Mouse (Mus musculus) neural tube, embryonic 10.5 days (tissue): ENCODE measurements at regions not wholly inside any gene's neighbourhood (a gene's known extent, or its start where the extent isn't known, plus 50 kb on each side); places are given as distances from the start of the nearest gene placed in this dataset.

Experiments used
- DNase-seq: peaks from one replicate; pipeline ENCODE4 v3.0.0-alpha.2; 2017; ENCODE audit warnings: low spot score; ENCODE audit errors: extremely low spot score

GRCm38 (mm10) chr7:36095258-36096130 lies 292.7 kb upstream of the Zfp507 start:
- DNase-seq = no peak

DNA sequence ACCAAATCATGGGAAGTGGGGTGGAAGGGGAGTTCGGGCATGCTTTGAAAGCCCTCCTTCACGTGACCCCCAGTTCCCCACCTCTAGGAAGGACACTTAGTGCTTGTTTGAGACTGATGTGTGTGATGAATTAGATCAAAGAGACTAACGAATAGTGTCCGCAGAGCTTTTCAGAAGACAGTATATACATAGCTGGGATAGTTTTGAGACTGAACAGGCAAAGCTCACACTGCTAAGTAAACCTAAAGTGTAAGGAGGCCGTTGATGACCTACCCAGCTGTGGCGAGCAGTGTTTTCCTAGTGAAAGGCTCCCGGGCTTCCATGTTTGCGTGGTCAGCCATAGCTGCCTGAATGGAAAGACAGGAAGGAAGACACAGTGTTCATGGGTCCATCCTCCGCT lies 288.3 kb upstream of the Zfp507 start:
- no peak for DNase-seq

- DNase-seq = no peak
Observed at GRCm38 (mm10) chr7:36090291-36091123, 287.7 kb upstream of the Zfp507 start.

- DNase-seq = no peak
Observed at GRCm38 (mm10) chr7:36087598-36087997, 284.8 kb upstream of the Zfp507 start.

DNA sequence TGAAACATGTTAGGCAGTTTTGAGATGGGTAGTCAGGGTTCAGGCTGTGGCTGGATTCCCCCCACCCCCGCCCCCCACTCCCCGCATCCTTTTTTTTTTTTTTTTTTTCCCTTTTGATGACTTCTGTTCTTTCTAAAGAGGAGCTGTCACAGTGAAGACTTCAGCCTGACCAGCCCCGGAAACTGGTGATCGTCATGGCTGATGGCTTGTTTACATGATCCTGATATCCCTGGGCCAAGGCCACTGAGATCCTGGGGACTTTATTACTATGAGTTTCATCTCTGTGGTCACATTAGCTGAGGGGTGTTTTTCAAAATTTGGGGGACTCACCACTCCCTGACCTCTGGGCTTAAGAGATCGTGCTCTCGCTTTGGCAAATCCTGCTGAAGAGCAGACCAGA lies 275.9 kb upstream of the Zfp507 start:
- DNase-seq = no peak

DNA sequence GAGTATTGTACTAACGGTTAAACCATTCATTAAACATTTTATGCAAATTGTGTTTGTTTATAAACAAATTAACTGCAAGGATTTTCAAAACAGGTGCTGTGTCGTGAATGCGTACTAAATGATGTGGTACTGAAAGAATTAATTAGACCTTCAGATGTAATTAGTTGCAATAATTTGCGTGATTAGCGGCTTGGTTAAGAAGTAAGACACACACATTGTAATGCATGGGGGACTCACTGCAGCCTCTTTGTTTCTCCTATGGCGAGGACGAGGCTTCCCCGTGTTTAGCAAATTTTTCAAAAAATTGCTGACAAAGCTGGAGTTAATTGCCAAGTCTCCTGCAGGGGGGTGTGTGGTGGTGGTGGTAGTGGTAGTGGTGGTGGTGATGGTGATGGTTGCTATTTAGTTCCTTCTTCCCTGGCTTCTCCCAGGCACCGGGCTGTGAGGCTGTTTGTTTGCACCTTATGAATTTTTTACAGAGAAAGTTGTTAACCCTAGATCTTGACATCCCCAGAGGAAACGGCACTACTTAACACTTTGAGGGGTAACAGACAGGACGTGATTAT lies 275.4 kb upstream of the Zfp507 start:
- DNase-seq = no peak

GRCm38 (mm10) chr7:36077271-36077670 lies 274.5 kb upstream of the Zfp507 start:
- DNase-seq = no peak

DNA sequence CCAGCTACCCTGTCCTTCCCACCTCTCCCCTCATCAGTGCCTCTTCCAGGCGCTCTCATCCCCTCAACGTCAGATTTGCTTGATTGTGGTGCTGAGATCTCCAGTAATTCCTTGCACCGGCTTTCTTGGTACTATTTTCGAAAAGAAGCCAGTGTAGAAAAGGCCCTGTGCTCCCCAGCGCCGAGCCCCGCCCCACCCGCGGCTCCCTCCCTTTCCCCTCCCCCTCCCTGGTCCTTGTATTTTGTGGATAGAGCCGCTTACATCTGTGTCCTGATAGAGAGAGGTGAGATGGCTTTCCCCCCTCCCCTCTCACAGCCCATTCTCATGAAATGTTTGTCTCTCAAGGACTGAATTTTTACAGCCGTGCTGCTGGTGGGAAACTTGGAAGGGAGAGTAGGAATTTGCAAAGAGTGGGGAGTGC lies 273.2 kb upstream of the Zfp507 start:
- peak; percentile 56 for DNase-seq

- peak; percentile 41 for DNase-seq
Observed at GRCm38 (mm10) chr7:36071774-36072173, 269.0 kb upstream of the Zfp507 start.

DNA sequence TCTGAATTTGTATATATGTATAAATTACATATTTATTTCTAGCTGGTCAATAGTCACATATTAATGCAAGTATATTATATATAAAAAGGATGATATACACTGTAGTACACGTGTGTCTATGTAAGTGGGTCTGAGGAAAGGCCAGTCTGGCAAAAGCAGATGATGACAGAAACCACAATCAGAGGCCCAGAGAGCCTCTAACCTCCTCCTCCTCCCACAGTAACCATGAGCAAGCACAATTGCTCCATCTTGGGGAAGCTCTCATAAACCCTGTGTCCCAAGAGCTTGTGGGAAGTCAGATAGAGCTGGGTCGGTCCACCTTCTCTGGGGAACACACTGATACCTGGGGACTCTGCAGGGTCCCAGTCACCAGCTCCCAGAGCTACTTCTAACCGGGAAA lies 263.9 kb upstream of the Zfp507 start:
- DNase-seq = no peak

GRCm38 (mm10) chr7:36061679-36062078 lies 258.9 kb upstream of the Zfp507 start:
- DNase-seq = no peak

DNA sequence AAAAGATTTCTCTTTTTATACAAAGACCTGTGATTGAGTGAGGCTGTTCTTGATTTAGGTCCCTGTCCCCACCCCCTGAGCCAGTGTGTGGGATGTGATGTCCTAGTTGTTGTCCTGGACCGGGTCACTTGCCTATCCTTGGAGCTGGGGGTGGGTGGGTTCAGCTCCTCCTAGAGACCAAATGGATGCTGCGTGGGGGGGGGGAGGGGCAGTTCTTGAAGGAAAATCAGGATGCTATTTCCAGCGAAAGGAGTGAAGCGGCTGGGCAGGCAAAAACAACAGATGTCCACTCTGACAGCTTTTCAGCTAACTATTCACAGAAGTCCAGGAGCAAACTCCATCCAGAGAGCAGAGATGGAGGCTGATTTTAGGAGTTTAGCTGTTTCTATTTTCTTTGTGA lies 257.6 kb upstream of the Zfp507 start:
- no peak for DNase-seq

GRCm38 (mm10) chr7:36046053-36046452 lies 243.2 kb upstream of the Zfp507 start:
- DNase-seq = no peak

GRCm38 (mm10) chr7:36031881-36032280 lies 229.1 kb upstream of the Zfp507 start:
- no peak for DNase-seq

DNA sequence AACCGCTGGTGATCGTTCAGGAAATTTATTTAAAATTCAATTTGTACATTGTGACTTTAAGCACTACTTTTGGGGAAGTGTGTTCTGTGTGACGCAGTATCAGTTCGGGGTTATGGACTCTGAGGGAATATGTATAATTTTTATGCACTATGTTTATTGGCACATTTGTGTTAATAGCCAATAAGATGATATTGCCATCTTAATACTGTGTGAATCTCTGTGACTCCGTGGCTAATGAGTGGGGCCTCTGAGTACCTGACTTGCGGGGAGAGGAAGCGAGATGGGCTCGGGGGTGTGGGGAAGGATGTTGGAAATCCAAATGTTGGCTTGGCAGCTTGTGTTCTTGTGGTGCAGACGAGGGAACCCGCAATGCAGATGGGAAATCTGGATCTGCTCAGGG lies 220.2 kb upstream of the Zfp507 start:
- no peak for DNase-seq

GRCm38 (mm10) chr7:36022489-36022888 lies 219.7 kb upstream of the Zfp507 start:
- no peak for DNase-seq

GRCm38 (mm10) chr7:36016926-36017753 lies 214.3 kb upstream of the Zfp507 start:
- DNase-seq = peak; percentile 65

DNA sequence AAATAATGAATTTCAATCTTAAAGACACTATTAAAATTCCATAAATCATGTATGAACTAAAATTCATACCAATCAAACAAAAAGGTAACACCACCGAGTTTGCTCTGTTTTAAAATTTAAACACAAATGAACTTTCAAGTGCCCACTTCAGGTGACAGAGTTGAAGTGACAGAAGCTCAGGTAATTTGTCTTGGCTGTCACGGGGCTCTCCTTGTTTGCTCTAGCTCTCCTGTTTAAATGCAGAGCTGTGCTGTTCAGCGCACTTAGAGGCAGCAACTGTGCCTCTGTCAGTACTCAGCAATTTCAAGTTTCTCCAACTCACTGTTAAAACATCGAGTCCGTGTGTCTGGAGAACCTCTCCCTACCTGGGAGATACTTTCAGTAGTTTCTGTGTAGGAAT lies 193.8 kb upstream of the Zfp507 start:
- no peak for DNase-seq

- DNase-seq = no peak
Observed at GRCm38 (mm10) chr7:35992511-35992910, 189.7 kb upstream of the Zfp507 start.

DNA sequence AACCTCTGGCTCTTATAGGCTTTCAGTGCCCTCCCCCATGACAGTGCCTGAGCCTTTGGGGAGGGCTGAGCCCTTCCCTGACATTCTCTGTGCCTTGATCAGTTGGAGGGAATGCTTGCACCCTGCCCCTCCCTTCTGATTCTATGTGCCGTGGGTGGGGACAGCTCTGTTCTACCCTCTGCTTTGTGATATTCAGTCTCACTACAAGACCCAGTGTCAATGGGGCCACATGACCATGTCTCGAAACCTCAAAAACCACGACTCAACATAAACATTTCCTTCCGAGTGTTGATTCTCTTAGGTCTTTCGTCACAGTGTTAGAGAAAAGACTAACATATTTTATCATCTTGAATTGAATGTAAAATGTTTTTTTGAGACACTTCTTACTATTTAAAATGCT lies 188.3 kb upstream of the Zfp507 start:
- no peak for DNase-seq

DNA sequence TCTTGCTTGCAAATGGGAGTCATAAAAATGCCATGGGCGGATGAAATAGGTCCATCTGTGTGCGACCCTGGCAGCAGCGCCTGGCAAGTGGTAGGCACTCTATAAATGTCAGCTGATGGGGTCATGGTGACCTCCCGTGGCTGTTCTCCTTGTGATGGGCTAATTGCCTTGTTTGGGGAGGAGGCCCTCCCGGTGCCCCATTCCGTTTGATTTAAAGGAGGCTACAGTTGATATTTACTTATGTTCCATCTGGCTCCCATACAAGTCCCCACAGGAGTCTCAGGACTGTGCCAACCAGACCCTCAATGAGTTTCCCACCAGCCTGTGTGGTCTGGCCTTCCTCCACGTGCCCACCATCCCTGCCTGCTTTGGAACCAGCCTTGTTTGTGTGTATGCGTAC lies 186.7 kb upstream of the Zfp507 start:
- DNase-seq = no peak
